Mouse (Mus musculus) myocyte (in vitro differentiated cells): ENCODE results near the gene Arl15.

ENCODE experiments used
- MAX ChIP-seq: IDR thresholded peaks from one replicate; pipeline ENCODE4 v1.6.1; 2011; ENCODE audit warnings: low read depth, mild to moderate bottlenecking, control low read depth
- POLR2A ChIP-seq: IDR thresholded peaks from one replicate; pipeline ENCODE4 v1.6.1; 2011; ENCODE audit warnings: low read depth, mild to moderate bottlenecking, control low read depth, moderate library complexity; ENCODE audit not compliant: insufficient read length
- POLR2AphosphoS2 ChIP-seq: IDR thresholded peaks from one replicate; pipeline ENCODE4 v1.6.1; 2011; ENCODE audit warnings: low read depth, control low read depth; ENCODE audit not compliant: insufficient read length
- TCF12 ChIP-seq: IDR thresholded peaks from one replicate; pipeline ENCODE4 v1.6.1; 2011; ENCODE audit warnings: mild to moderate bottlenecking, control low read depth; ENCODE audit not compliant: poor library complexity, insufficient read depth, severe bottlenecking

DNA sequence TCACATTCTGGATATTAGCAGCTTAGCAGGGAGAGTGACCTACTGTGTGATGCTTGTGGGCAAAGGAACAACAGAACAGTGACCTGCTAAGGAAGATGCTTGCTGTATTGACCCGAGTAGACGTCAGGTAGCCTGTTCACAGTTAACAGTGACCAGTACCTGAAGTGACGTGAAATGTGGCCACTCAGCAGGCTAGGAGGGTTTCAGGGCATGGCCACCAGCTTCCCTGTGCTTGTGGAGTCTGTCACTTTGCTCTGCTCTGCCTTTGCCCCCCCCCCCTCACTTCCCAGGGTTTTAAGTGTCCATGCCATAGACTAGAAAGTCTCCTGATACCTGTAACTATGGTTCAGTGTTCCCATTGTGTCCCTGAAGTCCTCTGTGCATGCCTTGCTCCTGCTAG lies 25.9 kb downstream of the Arl15 start:
- no peak for TF ChIP-seq POLR2A
- no peak for TF ChIP-seq TCF12
- TF ChIP-seq POLR2AphosphoS2, result no peak
- TF ChIP-seq MAX, result no peak
